Mouse (Mus musculus) embryonic facial prominence, embryonic 10.5 days (tissue): Measurements from ENCODE around the gene Rad54l. TPM values are rescaled to one million over a fixed set of nuclear protein-coding genes. Genes with fewer than 3 reads are reported as not detected.

Experiments
- DNase-seq: peaks from one replicate; pipeline ENCODE4 v3.0.0-alpha.2; 2017; ENCODE audit warnings: low spot score
- H3K27ac ChIP-seq: fragments of 300-500 bp; sonication (generic); replicated peaks from 2 replicates; pipeline ENCODE4 v1.5.1; 2016; ENCODE audit warnings: mild to moderate bottlenecking
- H3K27me3 ChIP-seq: fragments of 300-500 bp; sonication (generic); replicated peaks from 2 replicates; pipeline ENCODE4 v1.6.1; 2016; ENCODE audit warnings: low read depth, mild to moderate bottlenecking; ENCODE audit not compliant: poor library complexity, severe bottlenecking
- H3K36me3 ChIP-seq: fragments of 300-500 bp; sonication (generic); replicated peaks from 2 replicates; pipeline ENCODE4 v1.6.1; 2016; ENCODE audit warnings: mild to moderate bottlenecking, moderate library complexity
- H3K4me1 ChIP-seq: fragments of 300-500 bp; sonication (generic); 2 replicates; pipeline ENCODE4 v1.6.1; 2016
- H3K4me3 ChIP-seq: fragments of 300-500 bp; sonication (generic); 2 replicates; pipeline ENCODE4 v1.5.1; 2016; ENCODE audit warnings: mild to moderate bottlenecking, moderate library complexity
- H3K9me3 ChIP-seq: fragments of 300-500 bp; sonication (generic); 2 replicates; pipeline ENCODE4 v1.6.1; 2016; ENCODE audit warnings: mild to moderate bottlenecking
- WGBS: fragments of 180-500 bp; shearing (Covaris S2); methylation state at CpG from one replicate; pipeline ENCODE4 v1.1.7; 2016; 5-methylcytosine and 5-hydroxymethylcytosine counted together
- polyA plus RNA-seq: library from polyadenylated mRNA; unstranded; fragments of >200 nt; fragmentation: Nextera tagmentation; extraction: Ambion mirVana; gene quantifications from 2 replicates; pipeline ENCODE4 v1.2.1, GENCODE M21; 2016

Rad54l gene
- polyA plus RNA-seq, 1 experiment from 2014 or later: 77.2 TPM

- H3K9me3 ChIP-seq: no peaks in the 10 kb centered on the region
- no peaks in the 10 kb centered on the region for H3K27me3 ChIP-seq
- peak overlapping the region; percentile 98; the same call in 1 of the 2 replicates for H3K27ac ChIP-seq
- H3K4me3 ChIP-seq: peak overlapping the region; percentile 100
- 72% methylated on average over 3 of the region's 3 CpGs for WGBS
- no peak for DNase-seq
- peaks cover 38% of the 10 kb centered on the region for H3K36me3 ChIP-seq
- H3K4me1 ChIP-seq: peaks cover 32% of the 10 kb centered on the region
Measured at GRCm38 (mm10) chr4:116077240-116078095, 46.0 kb downstream of the Rad54l start.

GRCm38 (mm10) chr4:116076369-116077231, 46.9 kb downstream of the Rad54l start:
- 3% methylated on average over 37 of the region's 37 CpGs for WGBS
- Histone ChIP-seq H3K27ac (peak overlapping the region; percentile 98), H3K9me3 (no peaks in the 10 kb centered on the region), H3K27me3 (no peaks in the 10 kb centered on the region), H3K4me1 (peaks cover 33% of the 10 kb centered on the region), H3K36me3 (peaks cover 29% of the 10 kb centered on the region), H3K4me3 (peak overlapping the region; percentile 100)
- DNase-seq: peak; percentile 68

GRCm38 (mm10) chr4:116075631-116076368, 47.7 kb downstream of the Rad54l start:
- peaks cover 33% of the 10 kb centered on the region for H3K4me1 ChIP-seq
- peaks cover 24% of the 10 kb centered on the region for H3K36me3 ChIP-seq
- H3K27ac ChIP-seq: peak overlapping the region; percentile 98
- no peaks in the 10 kb centered on the region for H3K27me3 ChIP-seq
- under 1% methylated on average over 77 of the region's 77 CpGs for WGBS
- H3K9me3 ChIP-seq: no peaks in the 10 kb centered on the region
- peak overlapping the region; percentile 100 for H3K4me3 ChIP-seq
- DNase-seq: peak; percentile 85

- H3K36me3 ChIP-seq: peaks cover 23% of the 10 kb centered on the region
- under 1% methylated on average over 55 of the region's 55 CpGs for WGBS
Measured at GRCm38 (mm10) chr4:116074861-116075620, 48.4 kb downstream of the Rad54l start, which contains the start of the genes Uqcrh and Lrrc41. TSS of gene Uqcrh (minus strand) at chr4:116075071. TSS of gene Lrrc41 (plus strand) at chr4:116075269.

DNA sequence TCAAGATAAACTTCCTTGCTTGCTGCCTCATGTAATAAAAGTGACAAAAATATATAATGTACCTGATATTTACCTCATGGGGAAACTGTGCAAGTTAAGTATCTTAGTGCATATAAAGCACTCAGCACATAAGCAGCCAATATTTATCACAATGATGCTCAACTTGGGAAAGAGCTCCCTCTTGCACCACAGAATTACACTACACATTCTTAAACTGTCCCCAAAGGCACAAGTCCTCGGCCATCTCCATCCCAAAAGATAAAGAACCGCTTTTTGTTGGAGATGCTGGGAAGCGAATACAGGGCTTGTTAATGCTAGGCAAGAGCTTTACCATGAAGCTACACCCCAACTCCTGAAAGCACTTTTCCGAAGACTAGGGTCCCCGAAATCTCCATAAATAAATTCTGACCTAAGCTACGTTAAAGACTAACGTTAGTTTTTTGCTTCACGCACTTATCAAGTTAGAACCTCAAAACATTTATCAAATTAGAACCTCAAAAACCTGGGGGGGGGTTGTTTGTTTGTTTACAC, 49.3 kb downstream of the Rad54l start:
- Histone ChIP-seq H3K27me3 (no peaks in the 10 kb centered on the region), H3K4me3 (peak overlapping the region; percentile 100), H3K27ac (peak overlapping the region; percentile 98), H3K36me3 (peaks cover 23% of the 10 kb centered on the region), H3K9me3 (no peaks in the 10 kb centered on the region), H3K4me1 (peaks cover 33% of the 10 kb centered on the region)
- WGBS: 2% methylated on average over 8 of the region's 8 CpGs
- DNase-seq: no peak

More at GRCm38 (mm10) chr4:116074861-116075620, 48.4 kb downstream of the Rad54l start, which contains the start of the genes Uqcrh and Lrrc41:
- Histone ChIP-seq H3K4me1 (peaks cover 33% of the 10 kb centered on the region), H3K27ac (peak within 1 kb of the TSS; percentile 98), H3K9me3 (no peaks in the 10 kb centered on the region), H3K4me3 (peak within 1 kb of the TSS; percentile 100), H3K27me3 (no peaks in the 10 kb centered on the region)
- peak; percentile 96 for DNase-seq

DNA sequence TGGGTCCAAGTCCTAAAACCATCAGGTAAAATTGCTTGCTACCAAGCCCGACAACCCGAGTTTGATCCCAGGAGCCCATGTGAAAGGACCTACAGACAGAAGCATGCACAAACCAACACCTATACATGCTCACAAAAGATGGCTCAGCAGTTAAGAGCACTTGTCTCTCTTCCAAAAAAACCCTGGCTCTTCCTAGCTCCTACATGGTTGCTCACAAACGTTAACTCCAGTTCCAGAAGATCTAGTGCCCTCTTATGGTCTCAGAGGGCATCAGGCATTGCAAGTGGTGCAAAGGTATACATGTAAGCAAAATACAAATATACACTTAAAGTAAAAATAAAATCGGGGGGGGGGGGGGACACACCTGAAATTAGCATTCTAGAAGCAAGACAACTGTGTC, 50.3 kb downstream of the Rad54l start:
- Histone ChIP-seq H3K9me3 (no peaks in the 10 kb centered on the region), H3K27me3 (no peaks in the 10 kb centered on the region), H3K4me3 (peak overlapping the region; percentile 100; the same call in 1 of the 2 replicates), H3K27ac (no peak overlapping the region), H3K36me3 (peaks cover 28% of the 10 kb centered on the region), H3K4me1 (peaks cover 33% of the 10 kb centered on the region)
- 63% methylated on average over 4 of the region's 4 CpGs for WGBS
- no peak for DNase-seq

DNA sequence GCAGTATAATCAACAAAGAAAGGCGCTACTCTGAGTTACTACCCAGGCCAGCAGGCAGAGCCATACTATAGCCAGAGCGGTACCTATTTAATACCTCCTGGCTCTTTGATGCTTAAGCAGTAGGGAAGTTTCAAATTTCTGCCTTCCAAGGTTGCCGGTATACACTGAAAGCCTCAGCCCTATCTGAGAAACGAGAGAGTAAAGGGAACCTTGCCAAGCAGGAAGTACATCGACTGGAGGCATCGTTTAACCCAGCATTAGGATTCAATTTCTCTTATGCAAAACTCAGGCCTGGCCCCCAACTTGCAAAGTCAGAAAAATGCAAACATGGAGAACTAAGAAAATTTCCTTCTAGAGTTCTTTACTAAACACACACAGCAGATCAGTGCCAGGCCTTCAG, 53.4 kb downstream of the Rad54l start:
- no peaks in the 10 kb centered on the region for H3K9me3 ChIP-seq
- no peaks in the 10 kb centered on the region for H3K27me3 ChIP-seq
- H3K4me3 ChIP-seq: no peak overlapping the region
- H3K36me3 ChIP-seq: peaks cover 58% of the 10 kb centered on the region
- 86% methylated on average over 6 of the region's 6 CpGs for WGBS
- H3K27ac ChIP-seq: no peak overlapping the region
- peaks cover 18% of the 10 kb centered on the region for H3K4me1 ChIP-seq
- DNase-seq: no peak

- DNase-seq: no peak
- WGBS: 52% methylated on average over 1 of the region's 1 CpGs
- H3K4me1 ChIP-seq: no peaks in the 10 kb centered on the region
Measured at GRCm38 (mm10) chr4:116063855-116064254, 59.6 kb downstream of the Rad54l start.

GRCm38 (mm10) chr4:116059012-116059726, 64.3 kb downstream of the Rad54l start:
- Histone ChIP-seq H3K9me3 (no peaks in the 10 kb centered on the region), H3K36me3 (no peaks in the 10 kb centered on the region), H3K4me3 (no peak overlapping the region), H3K4me1 (peaks cover under 1% of the 10 kb centered on the region; the same call in 1 of the 2 replicates), H3K27ac (no peak overlapping the region), H3K27me3 (no peaks in the 10 kb centered on the region)
- DNase-seq: no peak
- whole genome bisulfite sequencing: 78% methylated on average over 5 of the region's 5 CpGs

More at GRCm38 (mm10) chr4:116063855-116064254, 59.6 kb downstream of the Rad54l start:
- Histone ChIP-seq H3K4me3 (no peak overlapping the region), H3K27me3 (no peaks in the 10 kb centered on the region), H3K27ac (no peak overlapping the region), H3K36me3 (peaks cover 40% of the 10 kb centered on the region), H3K9me3 (no peaks in the 10 kb centered on the region)

DNA sequence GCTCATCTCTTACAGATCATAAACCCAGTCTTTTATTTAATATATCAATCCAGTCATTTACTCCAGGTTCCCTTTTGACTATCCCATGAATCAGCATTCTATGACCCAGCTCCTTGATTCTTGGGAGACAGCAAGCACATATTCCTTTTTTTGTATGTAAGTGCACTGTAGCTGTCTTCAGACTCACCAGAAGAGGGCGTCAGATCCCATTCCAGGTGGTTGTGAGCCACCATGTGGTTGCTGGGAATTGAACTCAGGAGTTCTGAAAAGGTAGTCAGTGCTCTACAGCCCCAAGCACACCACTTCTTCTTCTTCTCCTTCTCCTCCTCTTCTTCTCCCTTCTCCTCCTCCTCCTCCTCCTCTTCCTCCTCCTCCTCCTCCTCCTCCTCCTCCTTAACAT, 65.9 kb downstream of the Rad54l start:
- H3K4me1 ChIP-seq: peaks cover 13% of the 10 kb centered on the region
- no peak overlapping the region for H3K27ac ChIP-seq
- H3K4me3 ChIP-seq: no peak overlapping the region
- no peaks in the 10 kb centered on the region for H3K9me3 ChIP-seq
- H3K36me3 ChIP-seq: no peaks in the 10 kb centered on the region
- no peaks in the 10 kb centered on the region for H3K27me3 ChIP-seq
- DNase-seq: no peak
- 7% methylated on average over 1 of the region's 1 CpGs for WGBS
